Mouse (Mus musculus): Measurements from ENCODE around the gene Lag3.

- TF ChIP-seq POLR2A (IDR thresholded peaks at IDR 0.05; ENCODE audit: insufficient read depth, low read depth, low read length) (no peak), EP300 (IDR thresholded peaks at IDR 0.05; ENCODE audit: insufficient read depth, low read depth, low read length) (no peak), CTCF (IDR thresholded peaks at IDR 0.05) (no peak)
These were observed 43.7 kb upstream of the Lag3 start for GRCm38 (mm10) chr6:124955212-124955611.
